Mouse (Mus musculus) intestine, embryonic 14.5 days (tissue): ENCODE data around the gene Rdx. TPM values are rescaled to one million over a fixed set of nuclear protein-coding genes. Genes with fewer than 3 reads are reported as not detected.

Experiments
- ATAC-seq: fragments of 200-750 bp; cut with Nextera tagmentation; replicated peaks from 2 replicates; pipeline ENCODE4 v1.8.0; 2017; ENCODE audit warnings: low read depth, moderate number of reproducible peaks, moderate TSS enrichment, moderate library complexity; ENCODE audit not compliant: low FRiP score, low TSS enrichment
- DNase-seq: peaks from one replicate; pipeline ENCODE4 v3.0.0-alpha.2; 2018; ENCODE audit warnings: low spot score
- H3K27ac ChIP-seq: fragments of 300-500 bp; sonication (generic); 2 replicates; pipeline ENCODE4 v1.5.1; 2014; ENCODE audit warnings: low read depth, mild to moderate bottlenecking, control low read depth
- H3K27me3 ChIP-seq: fragments of 300-500 bp; sonication (generic); replicated peaks from 2 replicates; pipeline ENCODE4 v1.6.1; 2014; ENCODE audit warnings: low read length, control low read depth; ENCODE audit not compliant: control insufficient read depth, insufficient read depth
- H3K36me3 ChIP-seq: fragments of 300-500 bp; sonication (generic); 2 replicates; pipeline ENCODE4 v1.6.1; 2014; ENCODE audit warnings: low read length, control low read depth; ENCODE audit not compliant: control insufficient read depth, insufficient read depth
- H3K4me1 ChIP-seq: fragments of 300-500 bp; sonication (generic); replicated peaks from 2 replicates; pipeline ENCODE4 v1.6.1; 2014; ENCODE audit warnings: low read length, control low read depth, mixed read lengths; ENCODE audit not compliant: control insufficient read depth, insufficient read depth
- H3K4me2 ChIP-seq: fragments of 300-500 bp; sonication (generic); 2 replicates; pipeline ENCODE4 v1.6.1; 2014; ENCODE audit warnings: low read length
- H3K4me3 ChIP-seq: fragments of 300-500 bp; sonication (generic); 2 replicates; pipeline ENCODE4 v1.5.1; 2014; ENCODE audit warnings: low read depth, low read length, control low read depth, mixed read lengths
- H3K9ac ChIP-seq: fragments of 300-500 bp; sonication (generic); 2 replicates; pipeline ENCODE4 v1.6.1; 2014; ENCODE audit warnings: mild to moderate bottlenecking, low read length
- H3K9me3 ChIP-seq: fragments of 300-500 bp; sonication (generic); 2 replicates; pipeline ENCODE4 v1.6.1; 2016; ENCODE audit warnings: low read length, control low read depth; ENCODE audit not compliant: control insufficient read depth
- WGBS: fragments of 180-500 bp; shearing (Covaris S2); extraction: QIAGEN DNeasy Blood & Tissue Kit; methylation state at CpG from one replicate; pipeline ENCODE4 v1.1.7; 2014; 5-methylcytosine and 5-hydroxymethylcytosine counted together
- polyA plus RNA-seq: library from polyadenylated mRNA; unstranded; fragments of >200 nt; fragmentation: Nextera tagmentation; extraction: Ambion mirVana; gene quantifications from 2 replicates; pipeline ENCODE4 v1.2.1, GENCODE M21; 2014

The Rdx gene
- polyA plus RNA-seq, 1 experiment from 2014 or later, result 98.6 TPM

GRCm38 (mm10) chr9:52105423-52105822 is 58.5 kb downstream of the Rdx start:
- Histone ChIP-seq H3K27me3 (0 out of 2 replicates have a peak, but pooled peaks cover 2% of the 10 kb centered on the region), H3K36me3 (no peaks in the 10 kb centered on the region), H3K4me2 (no peak overlapping the region), H3K9ac (no peak overlapping the region), H3K9me3 (no peaks in the 10 kb centered on the region), H3K27ac (no peak overlapping the region), H3K4me3 (no peak overlapping the region), H3K4me1 (no peaks in the 10 kb centered on the region)
- ATAC-seq (no peak), DNase-seq (no peak)
- WGBS, result 85% methylated on average over 6 of the region's 6 CpGs

DNA sequence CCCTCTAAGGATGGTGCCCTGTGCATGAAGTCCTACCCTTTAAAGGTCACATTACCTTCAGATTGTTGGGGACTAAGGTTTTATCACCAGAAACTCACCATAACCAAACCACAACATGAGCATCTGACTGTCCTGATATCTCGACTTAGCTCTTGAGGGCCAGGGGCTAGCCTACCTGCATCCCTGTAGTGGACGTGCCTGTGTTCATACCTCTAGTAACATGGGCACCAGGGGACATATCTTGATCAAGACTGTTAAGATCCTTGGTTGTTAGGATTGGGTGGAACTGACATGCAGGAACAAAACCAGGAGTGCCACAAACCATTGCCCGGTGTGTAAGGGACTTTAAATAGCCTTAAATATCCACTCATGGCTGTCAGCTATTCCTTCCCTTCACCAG is 60.2 kb downstream of the Rdx start:
- 92% methylated on average over 3 of the region's 3 CpGs for WGBS
- no peak overlapping the region for H3K9ac ChIP-seq
- ATAC-seq, result no peak
- no peak overlapping the region for H3K4me3 ChIP-seq
- DNase-seq, result no peak
- no peak overlapping the region for H3K27ac ChIP-seq
- no peaks in the 10 kb centered on the region for H3K27me3 ChIP-seq
- H3K4me2 ChIP-seq, result no peak overlapping the region
- H3K36me3 ChIP-seq, result peaks cover 10% of the 10 kb centered on the region; the same call in 1 of the 2 replicates
- no peaks in the 10 kb centered on the region for H3K9me3 ChIP-seq
- H3K4me1 ChIP-seq, result no peaks in the 10 kb centered on the region

- Histone ChIP-seq H3K4me2 (no peak overlapping the region), H3K4me3 (no peak overlapping the region), H3K4me1 (no peaks in the 10 kb centered on the region), H3K27ac (no peak overlapping the region), H3K9ac (no peak overlapping the region), H3K9me3 (no peaks in the 10 kb centered on the region), H3K36me3 (peaks cover 20% of the 10 kb centered on the region), H3K27me3 (no peaks in the 10 kb centered on the region)
- WGBS, result 52% methylated on average over 3 of the region's 3 CpGs
- ATAC-seq (no peak), DNase-seq (no peak)
These were observed 63.8 kb downstream of the Rdx start for GRCm38 (mm10) chr9:52110738-52111137.

DNA sequence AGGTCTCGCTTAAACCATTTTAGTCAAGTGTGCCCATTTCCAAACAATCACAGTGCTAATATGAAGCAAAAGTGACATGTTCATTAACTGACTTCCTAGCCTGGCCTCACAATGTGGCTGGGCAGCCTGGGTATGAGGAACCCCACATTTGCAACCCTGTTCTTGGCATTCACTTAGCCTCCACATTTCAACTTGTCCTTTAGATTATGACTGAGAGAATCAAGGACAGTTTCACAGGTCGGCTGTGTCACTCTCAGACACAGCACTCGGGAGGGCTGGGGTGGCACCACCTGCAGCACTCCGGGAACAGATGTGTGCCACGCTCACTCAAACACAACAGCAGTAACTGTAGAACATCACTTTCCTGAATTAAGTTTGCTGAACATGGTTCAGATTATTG is 66.1 kb downstream of the Rdx start:
- DNase-seq (peak; percentile 29), ATAC-seq (no peak)
- Histone ChIP-seq H3K4me1 (no peaks in the 10 kb centered on the region), H3K27me3 (no peaks in the 10 kb centered on the region), H3K4me2 (no peak overlapping the region), H3K4me3 (no peak overlapping the region), H3K36me3 (peaks cover 38% of the 10 kb centered on the region), H3K9me3 (no peaks in the 10 kb centered on the region), H3K9ac (no peak overlapping the region), H3K27ac (no peak overlapping the region)
- WGBS, result 93% methylated on average over 5 of the region's 5 CpGs

DNA sequence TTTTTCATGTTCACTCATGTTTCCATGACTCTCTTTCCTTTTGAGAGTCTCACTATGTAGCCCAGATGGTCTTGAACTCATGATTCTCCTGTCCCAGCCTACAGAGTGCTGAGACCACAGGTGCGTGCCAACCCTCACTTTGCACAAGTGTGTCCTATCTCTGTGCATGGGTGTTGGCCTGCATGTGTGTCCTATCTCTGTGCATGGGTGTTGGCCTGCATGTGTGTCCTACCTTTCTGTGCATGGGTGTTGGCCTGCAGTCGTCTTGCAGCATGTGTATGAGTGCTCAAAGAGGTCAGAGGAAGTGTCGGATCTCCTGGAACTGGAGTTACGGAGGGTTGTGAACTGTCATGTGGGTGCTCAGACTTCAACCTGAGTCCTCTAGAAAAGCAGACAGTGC is 72.2 kb downstream of the Rdx start:
- peaks cover 44% of the 10 kb centered on the region for H3K36me3 ChIP-seq
- H3K9me3 ChIP-seq, result no peaks in the 10 kb centered on the region
- no peak overlapping the region for H3K4me3 ChIP-seq
- DNase-seq, result no peak
- H3K27ac ChIP-seq, result no peak overlapping the region
- H3K4me2 ChIP-seq, result no peak overlapping the region
- H3K9ac ChIP-seq, result no peak overlapping the region
- no peaks in the 10 kb centered on the region for H3K4me1 ChIP-seq
- no peak for ATAC-seq
- WGBS, result 85% methylated on average over 4 of the region's 4 CpGs
- no peaks in the 10 kb centered on the region for H3K27me3 ChIP-seq

DNA sequence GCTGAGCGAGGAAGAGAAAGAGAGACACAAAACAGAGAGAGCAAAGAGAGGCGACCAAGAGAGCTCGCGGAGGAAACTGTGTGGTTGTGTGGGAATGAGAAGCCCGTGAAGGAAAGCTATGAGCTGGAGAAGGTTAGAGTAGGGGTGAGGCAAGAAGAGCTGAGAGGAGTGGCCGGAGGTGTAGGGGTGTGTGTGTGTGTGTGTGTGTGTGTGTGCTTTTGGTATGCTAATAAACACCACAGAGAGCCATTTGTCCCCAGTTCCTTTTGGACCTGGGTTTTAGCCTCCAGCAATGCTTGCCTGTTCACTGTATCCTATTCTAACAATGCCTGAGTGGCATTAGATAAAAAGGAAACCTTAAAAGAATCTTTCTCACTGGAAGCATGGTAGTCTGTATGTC is 78.3 kb downstream of the Rdx start:
- no peak for ATAC-seq

GRCm38 (mm10) chr9:52130348-52130747 is 83.4 kb downstream of the Rdx start:
- Histone ChIP-seq H3K27ac (no peak overlapping the region), H3K4me2 (no peak overlapping the region), H3K36me3 (peaks cover 5% of the 10 kb centered on the region), H3K9me3 (no peaks in the 10 kb centered on the region), H3K27me3 (no peaks in the 10 kb centered on the region), H3K4me3 (no peak overlapping the region), H3K9ac (no peak overlapping the region), H3K4me1 (no peaks in the 10 kb centered on the region)
- WGBS, result 74% methylated on average over 4 of the region's 4 CpGs
- DNase-seq, result no peak
- no peak for ATAC-seq

More for the DNA sequence above, 78.3 kb downstream of the Rdx start:
- Histone ChIP-seq H3K36me3 (peaks cover 5% of the 10 kb centered on the region), H3K27ac (no peak overlapping the region), H3K4me3 (no peak overlapping the region), H3K9ac (no peak overlapping the region), H3K4me1 (no peaks in the 10 kb centered on the region), H3K4me2 (no peak overlapping the region), H3K9me3 (no peaks in the 10 kb centered on the region), H3K27me3 (no peaks in the 10 kb centered on the region)
- DNase-seq, result no peak
- WGBS, result 91% methylated on average over 6 of the region's 6 CpGs

DNA sequence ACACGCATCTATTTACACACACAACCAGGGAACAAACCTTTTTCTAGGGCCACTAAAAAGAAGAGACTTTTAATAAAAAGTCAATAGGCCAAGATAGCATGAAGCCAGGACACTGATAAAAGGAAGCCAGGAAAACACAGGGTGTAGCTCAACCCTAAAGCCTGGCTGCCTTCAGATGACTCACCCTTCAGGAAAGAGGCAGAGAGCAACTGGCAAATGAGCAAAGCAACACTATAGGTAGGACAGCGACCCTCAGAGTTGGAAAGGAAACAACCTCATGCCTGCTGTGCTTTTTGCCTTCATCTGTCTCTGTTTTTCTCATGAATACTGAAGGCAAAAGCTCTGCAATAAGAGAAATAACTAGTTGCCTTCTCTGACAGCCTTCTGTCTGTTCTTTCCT is 85.8 kb downstream of the Rdx start:
- ATAC-seq (no peak), DNase-seq (no peak)
- WGBS, result 83% methylated on average over 2 of the region's 2 CpGs
- H3K4me1 ChIP-seq, result no peaks in the 10 kb centered on the region
- no peak overlapping the region for H3K4me3 ChIP-seq
- H3K9me3 ChIP-seq, result no peaks in the 10 kb centered on the region
- no peaks in the 10 kb centered on the region for H3K27me3 ChIP-seq
- H3K9ac ChIP-seq, result no peak overlapping the region
- H3K4me2 ChIP-seq, result no peak overlapping the region
- no peaks in the 10 kb centered on the region for H3K36me3 ChIP-seq
- H3K27ac ChIP-seq, result no peak overlapping the region
